Mouse (Mus musculus) thymus, adult 2 months (tissue): ENCODE data around the gene Tet1. TPM values are rescaled to one million over a fixed set of nuclear protein-coding genes. Genes with fewer than 3 reads are reported as not detected.

Source experiments
- DNase-seq: peaks from one replicate; pipeline ENCODE4 v3.0.0; 2021
- H3K27ac ChIP-seq: fragments of 200-500 bp; 2 replicates; pipeline ENCODE4 v1.5.1; 2012; ENCODE audit warnings: low read length, control low read depth; ENCODE audit not compliant: control insufficient read depth, insufficient read depth
- H3K27me3 ChIP-seq: fragments of 200-500 bp; 2 replicates; pipeline ENCODE4 v1.6.1; 2012; ENCODE audit warnings: mild to moderate bottlenecking, low read length, moderate library complexity, mixed read lengths; ENCODE audit not compliant: control insufficient read depth, insufficient read depth
- H3K36me3 ChIP-seq: fragments of 200-500 bp; 2 replicates; pipeline ENCODE4 v1.6.1; 2012; ENCODE audit warnings: mild to moderate bottlenecking, low read length, moderate library complexity; ENCODE audit not compliant: control insufficient read depth, insufficient read depth
- H3K4me1 ChIP-seq: fragments of 200-500 bp; replicated peaks from 2 replicates; pipeline ENCODE4 v1.6.1; 2012; ENCODE audit warnings: low read length; ENCODE audit not compliant: control insufficient read depth, insufficient read depth
- H3K4me3 ChIP-seq: fragments of 200-500 bp; 2 replicates; pipeline ENCODE4 v1.5.1; 2012; ENCODE audit warnings: mild to moderate bottlenecking, low read length, control low read depth, moderate library complexity; ENCODE audit not compliant: control insufficient read depth, insufficient read depth
- CTCF ChIP-seq: fragments of 200-500 bp; IDR thresholded peaks from 2 replicates; pipeline ENCODE4 v1.5.1; 2012; ENCODE audit warnings: mild to moderate bottlenecking, control low read depth, low read length, moderate library complexity, borderline replicate concordance; ENCODE audit not compliant: control insufficient read depth, poor library complexity, insufficient read depth; ENCODE audit errors: extremely low read depth
- POLR2A ChIP-seq: fragments of 200-500 bp; IDR thresholded peaks from 2 replicates; pipeline ENCODE4 v1.6.1; 2012; ENCODE audit warnings: mild to moderate bottlenecking, low read length, control low read depth, moderate library complexity; ENCODE audit not compliant: control insufficient read depth, poor library complexity, insufficient read depth; ENCODE audit errors: extremely low read depth
- WGBS: fragments of 180-500 bp; shearing (Covaris S2); methylation state at CpG from one replicate; pipeline ENCODE4 v1.1.7; 2018; 5-methylcytosine and 5-hydroxymethylcytosine counted together
- polyA plus RNA-seq: library from polyadenylated mRNA; depleted of rRNA; stranded (reverse); fragments of >200 nt; gene quantifications from 2 replicates; pipeline ENCODE4 v1.2.3, GENCODE M21; 2012

Gene Tet1
- polyA plus RNA-seq, 1 experiment: 5.7 TPM

- TF ChIP-seq CTCF (no peak), POLR2A (no peak)
- 83% methylated on average over 11 of the region's 11 CpGs for WGBS
- Histone ChIP-seq H3K27ac (no peak overlapping the region), H3K27me3 (no peaks in the 10 kb centered on the region), H3K4me3 (no peak overlapping the region), H3K4me1 (peaks cover 6% of the 10 kb centered on the region), H3K36me3 (no peaks in the 10 kb centered on the region)
- no peak for DNase-seq
Measured at GRCm38 (mm10) chr10:62866035-62866791, 42.6 kb downstream of the Tet1 start.

GRCm38 (mm10) chr10:62865167-62866034 is 43.4 kb downstream of the Tet1 start:
- H3K27me3 ChIP-seq: no peaks in the 10 kb centered on the region
- peak overlapping the region; percentile 52 for H3K4me3 ChIP-seq
- H3K27ac ChIP-seq: peak overlapping the region; percentile 51
- TF ChIP-seq POLR2A: 0 out of 2 replicates have a peak, but pooled peaks have one; percentile 16
- no peak for TF ChIP-seq CTCF
- peaks cover 6% of the 10 kb centered on the region for H3K4me1 ChIP-seq
- 11% methylated on average over 28 of the region's 28 CpGs for WGBS
- H3K36me3 ChIP-seq: no peaks in the 10 kb centered on the region
- peak; percentile 64 for DNase-seq

GRCm38 (mm10) chr10:62863563-62863962 is 45.2 kb downstream of the Tet1 start:
- no peaks in the 10 kb centered on the region for H3K27me3 ChIP-seq

GRCm38 (mm10) chr10:62862435-62862834 is 46.4 kb downstream of the Tet1 start:
- DNase-seq: no peak
- no peaks in the 10 kb centered on the region for H3K36me3 ChIP-seq

More at GRCm38 (mm10) chr10:62863563-62863962, 45.2 kb downstream of the Tet1 start:
- 8% methylated on average over 3 of the region's 3 CpGs for WGBS
- TF ChIP-seq CTCF (no peak), POLR2A (no peak)
- H3K36me3 ChIP-seq: no peaks in the 10 kb centered on the region
- peaks cover 13% of the 10 kb centered on the region for H3K4me1 ChIP-seq
- H3K27ac ChIP-seq: no peak overlapping the region
- no peak for DNase-seq
- no peak overlapping the region for H3K4me3 ChIP-seq

GRCm38 (mm10) chr10:62858967-62859366 is 49.8 kb downstream of the Tet1 start:
- DNase-seq: no peak
- 51% methylated on average over 5 of the region's 5 CpGs for WGBS
- no peaks in the 10 kb centered on the region for H3K27me3 ChIP-seq
- H3K27ac ChIP-seq: peak overlapping the region; percentile 18; the same call in 1 of the 2 replicates
- H3K4me1 ChIP-seq: peaks cover 26% of the 10 kb centered on the region
- TF ChIP-seq CTCF: no peak
- TF ChIP-seq POLR2A: no peak
- H3K4me3 ChIP-seq: no peak overlapping the region
- no peaks in the 10 kb centered on the region for H3K36me3 ChIP-seq

More at GRCm38 (mm10) chr10:62862435-62862834, 46.4 kb downstream of the Tet1 start:
- WGBS: 86% methylated on average over 1 of the region's 1 CpGs
- Histone ChIP-seq H3K4me1 (peaks cover 18% of the 10 kb centered on the region), H3K4me3 (no peak overlapping the region), H3K27ac (no peak overlapping the region), H3K27me3 (no peaks in the 10 kb centered on the region)
- TF ChIP-seq CTCF (no peak), POLR2A (no peak)

- no peak for DNase-seq
- 81% methylated on average over 10 of the region's 10 CpGs for WGBS
- H3K27ac ChIP-seq: no peak overlapping the region
Measured at GRCm38 (mm10) chr10:62856690-62857290, 52.0 kb downstream of the Tet1 start.

More at GRCm38 (mm10) chr10:62856690-62857290, 52.0 kb downstream of the Tet1 start:
- Histone ChIP-seq H3K27me3 (no peaks in the 10 kb centered on the region), H3K4me1 (peaks cover 27% of the 10 kb centered on the region), H3K36me3 (no peaks in the 10 kb centered on the region), H3K4me3 (no peak overlapping the region)
- TF ChIP-seq POLR2A (no peak), CTCF (no peak)
